Mouse (Mus musculus): ENCODE data around the gene Htra1.

Gene Htra1

GRCm38 (mm10) chr7:131011901-131012300 lies 76.0 kb downstream of the Htra1 start:
- peak; percentile 81 for DNase-seq (ENCODE audit: low read depth)

- no peak for DNase-seq (ENCODE audit: low read depth)
Observed at GRCm38 (mm10) chr7:131019181-131019580, 83.3 kb downstream of the Htra1 start.

DNA sequence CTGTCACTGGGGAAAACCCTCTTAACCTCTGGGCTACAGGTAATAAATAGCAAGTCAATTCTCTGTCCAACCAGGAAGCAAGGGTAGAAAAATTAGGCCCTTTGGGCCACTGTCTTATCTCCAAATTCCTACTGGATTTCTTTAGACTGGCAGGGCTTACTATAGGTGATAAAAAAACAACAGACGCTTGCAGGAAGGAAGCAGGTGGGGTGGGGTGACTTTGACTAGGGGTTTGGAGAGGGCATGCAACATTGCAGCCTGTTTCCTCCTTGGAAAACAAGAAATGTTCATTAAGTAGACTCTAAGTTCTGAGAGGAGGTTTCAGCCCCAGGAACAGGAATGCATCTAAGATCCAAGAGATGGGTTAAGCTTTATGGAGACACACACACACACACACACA lies 88.9 kb downstream of the Htra1 start:
- DNase-seq (ENCODE audit: low read depth), result no peak

GRCm38 (mm10) chr7:131027557-131027956 lies 91.6 kb downstream of the Htra1 start:
- DNase-seq (ENCODE audit: low read depth), result no peak

DNA sequence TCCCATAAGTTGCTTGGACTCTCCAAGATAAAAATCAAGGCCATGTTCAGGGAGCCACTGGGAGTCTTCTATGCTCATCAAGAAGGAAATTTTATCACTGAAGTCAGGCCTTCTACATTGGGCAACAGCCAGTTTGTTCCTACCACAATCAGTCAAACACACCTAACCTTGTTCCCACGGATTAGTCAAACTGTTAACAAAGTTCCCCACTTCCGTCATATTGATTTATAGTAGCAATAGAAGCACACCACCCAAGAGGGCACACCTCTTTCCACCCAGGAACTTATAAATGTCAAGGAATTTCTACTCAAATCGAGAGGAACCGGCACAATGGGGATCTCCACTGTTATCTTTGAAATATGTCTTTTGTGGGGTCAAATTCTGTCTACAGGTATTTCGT lies 95.8 kb downstream of the Htra1 start, which contains the start of gene Dmbt1:
Dmbt1 (plus strand) TSS at position 299 of the 400 bp plus-strand sequence.
- DNase-seq (ENCODE audit: low read depth), result no peak
